Mouse (Mus musculus): ENCODE data around the gene Cox10. TPM values are rescaled to one million over a fixed set of nuclear protein-coding genes. Genes with fewer than 3 reads are reported as not detected.

Cox10 gene
- polyA plus RNA-seq, 1 experiment from 2014 or later = 28.1 TPM

DNA sequence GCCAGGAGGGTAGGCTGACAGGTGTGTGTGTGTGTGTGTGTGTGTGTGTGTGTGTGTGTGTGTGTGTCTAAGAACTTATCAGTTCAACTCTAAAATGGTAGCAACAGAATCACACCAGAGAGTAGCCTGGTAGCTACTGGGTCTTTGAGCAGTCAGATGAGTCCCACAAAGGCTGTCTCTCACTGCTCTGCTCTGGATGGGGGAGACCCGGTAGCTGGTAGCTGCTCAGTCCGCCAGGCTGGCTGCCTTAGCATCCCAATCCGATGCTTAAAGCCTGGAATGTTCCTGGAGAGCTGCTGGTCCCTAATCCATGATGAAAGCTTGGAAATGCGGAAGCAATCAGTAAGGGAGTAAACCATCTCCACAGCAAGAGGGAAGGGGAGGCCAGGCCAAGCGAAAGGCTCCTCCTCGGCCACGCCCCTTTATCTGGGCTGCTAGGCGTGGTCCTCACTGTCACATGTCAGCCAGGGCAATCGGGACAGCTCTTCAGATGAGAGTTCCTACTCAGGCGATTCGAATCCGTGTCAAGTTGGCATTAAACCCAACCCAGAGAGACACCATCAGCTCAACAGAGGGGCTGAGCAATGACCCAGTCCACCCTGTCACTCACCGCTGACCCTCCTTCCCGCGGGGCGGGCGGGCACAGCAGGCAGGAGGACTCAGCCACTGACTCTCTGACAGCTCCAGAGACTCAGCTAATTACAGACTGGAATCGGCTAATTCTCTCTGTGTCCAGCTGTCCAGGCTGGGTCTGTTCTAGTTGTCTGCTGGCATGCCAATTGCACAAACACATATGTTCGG, 127.2 kb downstream of the Cox10 start:
- 5% methylated on average over 19 of the region's 19 CpGs for WGBS
- peak overlapping the region; percentile 53 for H3K4me2 ChIP-seq
- peaks cover 22% of the 10 kb centered on the region for H3K4me1 ChIP-seq
- H3K9me3 ChIP-seq = no peaks in the 10 kb centered on the region
- no peak overlapping the region for H3K27ac ChIP-seq
- ATAC-seq (ENCODE audit: insufficient number of reproducible peaks, insufficient read depth, low FRiP score, low TSS enrichment, low read depth) = peak; percentile 27; the same call in 1 of the 2 replicates
- H3K9ac ChIP-seq = no peak overlapping the region
- H3K36me3 ChIP-seq = no peaks in the 10 kb centered on the region
- H3K4me3 ChIP-seq = peak overlapping the region; percentile 31
- peaks cover 10% of the 10 kb centered on the region; the same call in 1 of the 2 replicates for H3K27me3 ChIP-seq

DNA sequence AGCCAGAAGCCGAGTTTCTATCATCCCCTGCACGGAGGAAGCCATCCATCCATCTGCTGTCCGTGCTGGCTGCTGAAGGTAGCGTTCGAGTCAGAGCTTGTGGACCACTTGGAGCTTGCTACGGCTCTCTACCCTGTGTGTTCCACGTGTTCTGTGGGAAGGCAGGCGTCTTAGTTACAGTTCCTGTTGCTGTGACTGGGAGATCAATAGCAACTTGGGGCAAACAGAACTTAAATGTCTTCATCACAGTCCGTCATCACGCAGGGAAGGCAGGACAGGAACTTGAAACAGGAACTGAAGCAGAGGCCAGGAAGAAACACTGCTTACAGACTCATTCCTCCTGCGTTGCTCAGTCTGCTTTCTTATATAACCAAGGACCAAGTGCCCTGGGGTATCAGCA, 130.9 kb downstream of the Cox10 start:
- Histone ChIP-seq H3K27me3 (peaks cover 10% of the 10 kb centered on the region; the same call in 1 of the 2 replicates), H3K36me3 (no peaks in the 10 kb centered on the region), H3K4me3 (no peak overlapping the region), H3K27ac (no peak overlapping the region), H3K9me3 (no peaks in the 10 kb centered on the region), H3K4me1 (peaks cover 22% of the 10 kb centered on the region), H3K4me2 (no peak overlapping the region), H3K9ac (no peak overlapping the region)
- ATAC-seq (ENCODE audit: insufficient number of reproducible peaks, insufficient read depth, low FRiP score, low TSS enrichment, low read depth) = no peak
- 86% methylated on average over 11 of the region's 11 CpGs for WGBS

DNA sequence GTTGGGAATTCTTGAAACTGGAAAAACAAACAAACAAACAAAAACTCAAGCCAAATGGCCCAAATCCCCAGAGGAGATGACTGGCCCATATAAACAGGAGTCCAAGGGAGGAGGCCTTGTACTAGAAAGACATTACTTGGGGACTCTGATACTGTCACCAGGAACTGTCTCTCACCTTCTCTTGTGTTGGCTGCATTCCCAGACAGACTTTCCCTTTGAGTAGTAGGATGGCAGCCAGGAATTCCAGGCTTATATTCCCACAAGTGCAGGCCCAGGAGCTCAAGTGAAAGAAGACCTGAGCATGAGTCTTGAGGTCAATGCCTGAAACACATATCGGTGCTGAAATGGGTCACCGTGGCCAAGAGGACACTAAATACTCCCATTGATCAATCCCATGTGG, 132.2 kb downstream of the Cox10 start:
- H3K36me3 ChIP-seq = no peaks in the 10 kb centered on the region
- H3K4me3 ChIP-seq = no peak overlapping the region
- H3K9me3 ChIP-seq = no peaks in the 10 kb centered on the region
- peaks cover 6% of the 10 kb centered on the region; the same call in 1 of the 2 replicates for H3K27me3 ChIP-seq
- H3K4me1 ChIP-seq = peaks cover 11% of the 10 kb centered on the region
- no peak for ATAC-seq (ENCODE audit: insufficient number of reproducible peaks, insufficient read depth, low FRiP score, low TSS enrichment, low read depth)
- H3K27ac ChIP-seq = no peak overlapping the region
- no peak overlapping the region for H3K9ac ChIP-seq
- no peak overlapping the region for H3K4me2 ChIP-seq
- 72% methylated on average over 2 of the region's 2 CpGs for WGBS

DNA sequence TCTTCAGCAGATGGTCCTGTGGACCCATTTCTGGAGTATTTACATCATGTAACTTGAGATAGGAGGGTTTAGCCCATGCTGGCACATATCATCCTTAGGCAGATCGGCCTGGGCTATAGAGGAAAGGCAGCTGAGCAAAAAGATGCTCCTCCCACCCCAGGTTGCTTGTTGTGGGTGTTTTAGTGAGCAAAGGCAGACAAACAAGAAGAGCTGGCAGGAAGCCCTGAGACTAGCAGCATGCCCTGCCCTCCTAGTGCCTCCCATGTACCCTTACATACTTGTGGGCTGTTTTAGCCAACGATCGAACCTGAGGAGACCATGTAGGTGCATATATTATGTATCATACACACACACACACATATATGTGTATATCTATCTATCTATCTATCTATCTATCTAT, 135.3 kb downstream of the Cox10 start:
- H3K4me1 ChIP-seq = peaks cover 6% of the 10 kb centered on the region; the same call in 1 of the 2 replicates
- H3K36me3 ChIP-seq = no peaks in the 10 kb centered on the region
- H3K9me3 ChIP-seq = no peaks in the 10 kb centered on the region
- no peak overlapping the region for H3K4me2 ChIP-seq
- no peak overlapping the region for H3K27ac ChIP-seq
- ATAC-seq (ENCODE audit: insufficient number of reproducible peaks, insufficient read depth, low FRiP score, low TSS enrichment, low read depth) = no peak
- H3K9ac ChIP-seq = no peak overlapping the region
- H3K27me3 ChIP-seq = 0 out of 2 replicates have a peak, but pooled peaks cover 3% of the 10 kb centered on the region
- WGBS = 84% methylated on average over 3 of the region's 3 CpGs
- H3K4me3 ChIP-seq = no peak overlapping the region

DNA sequence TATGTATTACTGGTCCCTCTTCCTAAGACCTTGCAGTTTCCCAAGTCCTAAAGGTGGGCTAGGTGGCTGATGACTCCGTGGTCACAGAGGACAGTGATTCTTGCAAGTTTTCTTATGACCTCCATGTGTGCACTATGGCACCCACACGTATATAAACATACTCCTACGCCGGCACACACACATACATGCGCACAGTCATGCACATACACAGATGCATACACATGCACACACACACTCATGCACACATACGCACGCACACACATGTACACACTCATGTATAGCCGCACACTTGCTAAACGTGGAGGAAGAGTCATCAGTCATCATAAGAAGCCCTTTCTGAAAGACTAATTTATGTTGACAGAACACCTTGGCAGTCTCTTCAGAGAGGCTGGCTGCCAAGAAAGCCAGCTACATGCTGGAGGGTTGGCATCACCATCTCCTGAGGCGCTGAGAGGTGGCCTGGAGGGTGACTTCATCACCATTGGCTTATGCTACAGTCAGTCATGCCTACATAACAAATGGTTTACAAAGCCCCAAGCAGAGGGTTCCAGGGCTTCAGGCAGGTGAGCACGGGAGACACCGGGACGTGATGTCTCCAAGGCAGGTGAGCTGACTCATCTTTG, 135.9 kb downstream of the Cox10 start:
- H3K36me3 ChIP-seq = no peaks in the 10 kb centered on the region
- H3K4me2 ChIP-seq = no peak overlapping the region
- peaks cover 6% of the 10 kb centered on the region; the same call in 1 of the 2 replicates for H3K4me1 ChIP-seq
- 0 out of 2 replicates have a peak, but pooled peaks cover 3% of the 10 kb centered on the region for H3K27me3 ChIP-seq
- H3K9ac ChIP-seq = no peak overlapping the region
- no peak for ATAC-seq (ENCODE audit: insufficient number of reproducible peaks, insufficient read depth, low FRiP score, low TSS enrichment, low read depth)
- no peaks in the 10 kb centered on the region for H3K9me3 ChIP-seq
- H3K4me3 ChIP-seq = no peak overlapping the region
- H3K27ac ChIP-seq = no peak overlapping the region
- 92% methylated on average over 13 of the region's 13 CpGs for WGBS

DNA sequence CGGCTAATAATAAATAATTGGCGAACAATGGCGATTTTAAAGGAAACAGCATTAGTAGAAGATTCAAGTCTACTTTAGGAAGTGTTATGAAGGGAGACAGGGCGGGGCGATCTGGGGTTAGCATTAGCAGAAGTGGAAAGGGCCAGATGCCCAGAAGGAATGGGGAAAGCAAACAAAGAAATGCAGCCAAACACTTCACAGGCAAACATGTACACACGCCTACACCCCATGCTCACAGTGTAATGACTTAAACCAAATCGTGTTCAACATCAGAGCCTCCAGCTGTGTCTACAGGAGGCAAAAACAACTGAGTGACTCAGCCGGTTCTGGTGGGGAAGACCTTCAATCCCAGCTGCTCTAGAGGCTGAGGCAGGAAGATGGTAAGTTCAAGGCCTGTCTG, 137.1 kb downstream of the Cox10 start:
- H3K27ac ChIP-seq = no peak overlapping the region
- H3K9me3 ChIP-seq = no peaks in the 10 kb centered on the region
- no peaks in the 10 kb centered on the region for H3K36me3 ChIP-seq
- no peak for ATAC-seq (ENCODE audit: insufficient number of reproducible peaks, insufficient read depth, low FRiP score, low TSS enrichment, low read depth)
- H3K27me3 ChIP-seq = 0 out of 2 replicates have a peak, but pooled peaks cover 8% of the 10 kb centered on the region
- no peak overlapping the region for H3K9ac ChIP-seq
- WGBS = 75% methylated on average over 8 of the region's 8 CpGs
- H3K4me2 ChIP-seq = no peak overlapping the region
- peaks cover 3% of the 10 kb centered on the region; the same call in 1 of the 2 replicates for H3K4me1 ChIP-seq
- H3K4me3 ChIP-seq = no peak overlapping the region

DNA sequence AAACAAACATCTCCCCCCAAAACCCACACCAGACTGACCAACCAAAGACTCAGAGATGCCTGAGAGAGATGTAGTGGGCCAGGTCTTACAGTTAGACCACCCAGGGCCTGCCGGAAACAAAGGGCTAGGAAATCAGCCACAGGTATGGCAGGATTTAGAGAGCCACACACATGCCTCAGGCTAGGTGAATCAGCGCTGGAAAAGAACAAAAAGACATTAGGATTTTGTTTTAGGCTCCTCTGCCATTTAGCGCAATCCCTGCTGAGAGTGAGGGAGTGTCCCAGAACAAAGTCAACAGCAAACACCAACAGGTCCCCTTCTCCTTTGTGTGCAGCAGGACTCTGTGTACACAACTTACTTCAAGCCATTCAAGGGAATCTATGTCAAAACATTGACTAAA, 142.6 kb downstream of the Cox10 start:
- Histone ChIP-seq H3K27me3 (peaks cover 25% of the 10 kb centered on the region), H3K4me3 (no peak overlapping the region), H3K27ac (no peak overlapping the region), H3K9ac (no peak overlapping the region), H3K9me3 (no peaks in the 10 kb centered on the region), H3K36me3 (no peaks in the 10 kb centered on the region), H3K4me1 (no peaks in the 10 kb centered on the region), H3K4me2 (no peak overlapping the region)
- no peak for ATAC-seq (ENCODE audit: insufficient number of reproducible peaks, insufficient read depth, low FRiP score, low TSS enrichment, low read depth)
- 27% methylated on average over 3 of the region's 3 CpGs for WGBS

DNA sequence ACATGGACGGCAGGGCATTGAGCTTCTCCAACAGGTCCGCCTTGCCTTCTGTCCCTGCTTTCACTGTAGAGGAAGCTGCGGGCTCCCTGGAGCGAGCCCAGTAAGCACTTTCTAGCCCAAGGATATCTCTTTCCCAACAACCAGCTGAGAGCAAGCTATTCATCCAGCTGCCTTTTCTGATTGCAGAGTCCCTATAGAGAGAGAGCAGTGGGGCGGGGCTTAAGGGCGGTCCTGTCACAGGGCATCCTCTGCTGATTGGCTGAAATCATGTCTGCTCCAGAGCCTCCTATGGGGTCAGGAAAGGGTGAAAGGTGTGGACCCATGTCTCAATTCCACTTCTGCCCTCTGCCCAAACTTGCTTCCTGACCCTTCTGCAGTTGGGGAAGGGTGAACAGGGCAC, 152.4 kb downstream of the Cox10 start:
- H3K4me1 ChIP-seq = peaks cover 28% of the 10 kb centered on the region
- no peaks in the 10 kb centered on the region for H3K9me3 ChIP-seq
- H3K27me3 ChIP-seq = peaks cover 42% of the 10 kb centered on the region
- H3K4me2 ChIP-seq = no peak overlapping the region
- no peaks in the 10 kb centered on the region for H3K36me3 ChIP-seq
- H3K27ac ChIP-seq = no peak overlapping the region
- ATAC-seq (ENCODE audit: insufficient number of reproducible peaks, insufficient read depth, low FRiP score, low TSS enrichment, low read depth) = no peak
- no peak overlapping the region for H3K4me3 ChIP-seq
- WGBS = 81% methylated on average over 6 of the region's 6 CpGs
- no peak overlapping the region for H3K9ac ChIP-seq

DNA sequence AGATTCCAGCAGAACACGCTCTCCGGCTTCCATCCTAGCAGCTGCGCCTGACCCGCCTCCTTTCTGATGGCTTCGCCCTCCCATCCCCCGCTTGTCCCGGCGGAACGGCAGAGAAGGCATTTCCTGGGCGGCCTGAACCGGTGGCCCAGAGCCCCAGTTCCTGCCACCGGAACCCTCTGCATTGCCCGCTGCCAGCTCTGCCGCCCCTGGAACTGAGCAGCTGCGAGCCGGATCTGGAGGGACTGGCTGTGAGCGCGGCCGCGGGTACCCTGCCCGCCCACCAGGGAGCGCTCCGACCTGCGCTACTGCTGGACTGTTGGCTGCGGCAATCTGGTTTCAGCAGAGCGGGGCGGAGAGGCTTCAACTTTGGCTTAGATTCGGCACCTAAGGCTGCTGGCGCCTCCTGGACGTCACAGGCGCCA, 154.1 kb downstream of the Cox10 start:
- H3K4me1 ChIP-seq = peaks cover 38% of the 10 kb centered on the region
- peak overlapping the region; percentile 58 for H3K9ac ChIP-seq
- no peak overlapping the region for H3K27ac ChIP-seq
- peak overlapping the region; percentile 45 for H3K4me3 ChIP-seq
- H3K36me3 ChIP-seq = no peaks in the 10 kb centered on the region
- H3K9me3 ChIP-seq = no peaks in the 10 kb centered on the region
- ATAC-seq (ENCODE audit: insufficient number of reproducible peaks, insufficient read depth, low FRiP score, low TSS enrichment, low read depth) = no peak
- WGBS = under 1% methylated on average over 31 of the region's 31 CpGs
- peak overlapping the region; percentile 94 for H3K4me2 ChIP-seq
- H3K27me3 ChIP-seq = peaks cover 50% of the 10 kb centered on the region

DNA sequence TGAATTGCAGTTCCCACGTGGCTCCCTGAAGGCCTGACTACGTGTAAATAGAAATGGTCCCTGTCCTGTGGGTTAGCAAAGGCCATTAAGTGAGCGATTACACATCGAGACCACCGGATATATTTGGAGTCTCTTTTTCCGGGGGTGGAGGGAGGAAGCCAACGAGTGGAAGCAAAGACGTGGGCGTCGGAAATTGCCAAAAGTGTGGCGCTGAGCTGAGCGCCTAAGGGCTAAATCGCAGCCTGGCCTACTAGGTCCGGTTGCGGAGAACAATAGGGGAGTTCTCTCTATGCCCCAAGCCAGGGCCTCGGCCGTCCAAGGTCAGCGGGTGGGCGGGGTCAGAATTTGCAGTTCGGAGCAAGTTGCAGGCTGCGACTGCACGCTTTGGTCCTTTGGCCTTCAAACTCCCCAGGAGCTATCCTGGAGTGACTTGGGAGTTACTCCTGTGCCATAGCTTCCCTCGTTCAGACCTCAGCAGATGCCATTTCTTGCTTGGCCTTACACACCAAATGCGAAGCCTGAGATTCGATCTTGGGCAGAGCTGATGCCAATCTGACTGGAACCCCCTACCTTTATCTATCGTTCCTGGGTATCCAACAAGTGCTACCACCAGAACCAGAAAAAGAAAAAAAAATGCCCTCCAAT, 154.9 kb downstream of the Cox10 start:
- Histone ChIP-seq H3K27ac (no peak overlapping the region), H3K9me3 (no peaks in the 10 kb centered on the region), H3K9ac (no peak overlapping the region), H3K4me3 (peak overlapping the region; percentile 74), H3K36me3 (no peaks in the 10 kb centered on the region), H3K4me1 (peaks cover 42% of the 10 kb centered on the region), H3K4me2 (peak overlapping the region; percentile 94), H3K27me3 (peaks cover 50% of the 10 kb centered on the region)
- 6% methylated on average over 26 of the region's 26 CpGs for WGBS
- no peak for ATAC-seq (ENCODE audit: insufficient number of reproducible peaks, insufficient read depth, low FRiP score, low TSS enrichment, low read depth)

DNA sequence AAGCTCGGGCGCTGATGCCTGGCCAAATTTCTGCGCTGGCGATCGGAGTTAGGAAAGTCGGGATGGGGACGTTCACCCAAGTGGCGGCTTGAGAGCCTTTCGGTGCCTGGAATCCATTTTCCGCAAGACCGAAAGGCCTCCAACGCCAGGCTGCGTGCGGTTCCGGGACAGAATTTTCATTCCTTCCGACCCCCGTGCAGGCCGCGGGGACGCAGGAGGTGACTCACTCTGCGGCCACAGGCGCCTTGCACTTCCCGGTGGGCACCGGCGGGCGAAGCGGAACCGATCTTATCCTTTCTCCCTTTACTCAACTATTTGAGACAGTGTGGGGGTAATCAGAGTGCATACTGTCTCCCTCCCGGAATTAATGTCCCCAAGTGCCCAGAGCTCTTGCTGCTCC, 155.9 kb downstream of the Cox10 start:
- Histone ChIP-seq H3K27me3 (peaks cover 60% of the 10 kb centered on the region), H3K27ac (no peak overlapping the region), H3K4me1 (peaks cover 52% of the 10 kb centered on the region)

More for the DNA sequence above, 155.9 kb downstream of the Cox10 start:
- Histone ChIP-seq H3K36me3 (no peaks in the 10 kb centered on the region), H3K4me3 (peak overlapping the region; percentile 74), H3K9me3 (no peaks in the 10 kb centered on the region), H3K4me2 (peak overlapping the region; percentile 94), H3K9ac (peak overlapping the region; percentile 57; the same call in 1 of the 2 replicates)
- no peak for ATAC-seq (ENCODE audit: insufficient number of reproducible peaks, insufficient read depth, low FRiP score, low TSS enrichment, low read depth)
- under 1% methylated on average over 29 of the region's 29 CpGs for WGBS

Measured in embryonic facial prominence, embryonic 13.5 days (tissue).